Mouse (Mus musculus) neural tube, embryonic 11.5 days (tissue): Measurements from ENCODE around the gene Dclk3. TPM values are rescaled to one million over a fixed set of nuclear protein-coding genes. Genes with fewer than 3 reads are reported as not detected.

ENCODE experiments used
- ATAC-seq: fragments of 200-750 bp; cut with Nextera tagmentation; 2 replicates; pipeline ENCODE4 v1.8.0; 2017; ENCODE audit warnings: moderate number of reproducible peaks, mild to moderate bottlenecking, moderate TSS enrichment, moderate library complexity; ENCODE audit not compliant: insufficient read depth, low FRiP score, low TSS enrichment
- DNase-seq: peaks from one replicate; pipeline ENCODE4 v3.0.0-alpha.2; 2015; ENCODE audit warnings: low spot score
- H3K27ac ChIP-seq: fragments of 300-500 bp; sonication (generic); 2 replicates; pipeline ENCODE4 v1.5.1; 2014; ENCODE audit warnings: low read depth, mild to moderate bottlenecking, low read length
- H3K27me3 ChIP-seq: fragments of 300-500 bp; sonication (generic); 2 replicates; pipeline ENCODE4 v1.6.1; 2014; ENCODE audit warnings: mild to moderate bottlenecking, low read length, mixed read lengths; ENCODE audit not compliant: control insufficient read depth, insufficient read depth
- H3K36me3 ChIP-seq: fragments of 300-500 bp; sonication (generic); 2 replicates; pipeline ENCODE4 v1.6.1; 2014; ENCODE audit warnings: mild to moderate bottlenecking, low read length, moderate library complexity, mixed read lengths; ENCODE audit not compliant: control insufficient read depth, insufficient read depth
- H3K4me1 ChIP-seq: fragments of 300-500 bp; sonication (generic); 2 replicates; pipeline ENCODE4 v1.6.1; 2014; ENCODE audit warnings: low read length, mixed read lengths; ENCODE audit not compliant: control insufficient read depth, insufficient read depth
- H3K4me2 ChIP-seq: fragments of 300-500 bp; sonication (generic); 2 replicates; pipeline ENCODE4 v1.6.1; 2014; ENCODE audit warnings: low read depth, mild to moderate bottlenecking, moderate library complexity
- H3K4me3 ChIP-seq: fragments of 300-500 bp; sonication (generic); 2 replicates; pipeline ENCODE4 v1.5.1; 2014; ENCODE audit warnings: low read depth, low read length
- H3K9ac ChIP-seq: fragments of 300-500 bp; sonication (generic); 2 replicates; pipeline ENCODE4 v1.6.1; 2014; ENCODE audit warnings: mild to moderate bottlenecking, low read length
- H3K9me3 ChIP-seq: fragments of 300-500 bp; sonication (generic); 2 replicates; pipeline ENCODE4 v1.6.1; 2016; ENCODE audit warnings: low read length; ENCODE audit not compliant: control insufficient read depth
- WGBS: fragments of 180-500 bp; shearing (Covaris S2); extraction: QIAGEN DNeasy Blood & Tissue Kit; methylation state at CpG from one replicate; pipeline ENCODE4 v1.1.7; 2014; 5-methylcytosine and 5-hydroxymethylcytosine counted together
- polyA plus RNA-seq: library from polyadenylated mRNA; unstranded; fragments of >200 nt; fragmentation: Nextera tagmentation; extraction: Ambion mirVana; gene quantifications from 2 replicates; pipeline ENCODE4 v1.2.1, GENCODE M21; 2014

Gene Dclk3
- polyA plus RNA-seq, 1 experiment from 2014 or later: 3.0 TPM

GRCm38 (mm10) chr9:111514586-111515473 is 75.9 kb downstream of the Dclk3 start:
- H3K27ac ChIP-seq: no peak overlapping the region
- DNase-seq: no peak
- H3K4me2 ChIP-seq: no peak overlapping the region
- 79% methylated on average over 15 of the region's 15 CpGs for WGBS
- no peaks in the 10 kb centered on the region for H3K9me3 ChIP-seq
- H3K36me3 ChIP-seq: no peaks in the 10 kb centered on the region
- no peak for ATAC-seq
- no peaks in the 10 kb centered on the region for H3K4me1 ChIP-seq
- no peak overlapping the region for H3K9ac ChIP-seq
- H3K4me3 ChIP-seq: no peak overlapping the region
- no peaks in the 10 kb centered on the region for H3K27me3 ChIP-seq

GRCm38 (mm10) chr9:111515536-111515935 is 76.7 kb downstream of the Dclk3 start:
- no peak overlapping the region for H3K4me3 ChIP-seq
- H3K27me3 ChIP-seq: no peaks in the 10 kb centered on the region
- no peaks in the 10 kb centered on the region for H3K36me3 ChIP-seq
- H3K4me2 ChIP-seq: no peak overlapping the region
- WGBS: 90% methylated on average over 3 of the region's 3 CpGs
- H3K27ac ChIP-seq: no peak overlapping the region
- H3K9me3 ChIP-seq: no peaks in the 10 kb centered on the region
- DNase-seq (no peak), ATAC-seq (no peak; the same call in 1 of the 2 replicates)
- H3K9ac ChIP-seq: no peak overlapping the region
- no peaks in the 10 kb centered on the region for H3K4me1 ChIP-seq

GRCm38 (mm10) chr9:111522226-111522625 is 83.3 kb downstream of the Dclk3 start:
- Histone ChIP-seq H3K4me1 (no peaks in the 10 kb centered on the region), H3K9ac (no peak overlapping the region), H3K4me2 (no peak overlapping the region), H3K27ac (no peak overlapping the region), H3K4me3 (no peak overlapping the region), H3K9me3 (no peaks in the 10 kb centered on the region), H3K36me3 (no peaks in the 10 kb centered on the region), H3K27me3 (no peaks in the 10 kb centered on the region)
- DNase-seq (no peak), ATAC-seq (no peak)
- WGBS: 92% methylated on average over 7 of the region's 7 CpGs

- DNase-seq (no peak), ATAC-seq (no peak)
- Histone ChIP-seq H3K4me1 (no peaks in the 10 kb centered on the region), H3K27me3 (no peaks in the 10 kb centered on the region), H3K4me3 (no peak overlapping the region), H3K4me2 (no peak overlapping the region), H3K9me3 (no peaks in the 10 kb centered on the region), H3K27ac (no peak overlapping the region), H3K9ac (no peak overlapping the region), H3K36me3 (no peaks in the 10 kb centered on the region)
- 91% methylated on average over 11 of the region's 11 CpGs for WGBS
Observed at GRCm38 (mm10) chr9:111523111-111523510, 84.2 kb downstream of the Dclk3 start.

- ATAC-seq (no peak), DNase-seq (no peak)
- Histone ChIP-seq H3K36me3 (no peaks in the 10 kb centered on the region), H3K27ac (no peak overlapping the region), H3K9me3 (no peaks in the 10 kb centered on the region), H3K4me1 (no peaks in the 10 kb centered on the region), H3K4me3 (no peak overlapping the region), H3K9ac (no peak overlapping the region), H3K27me3 (no peaks in the 10 kb centered on the region), H3K4me2 (no peak overlapping the region)
- WGBS: 95% methylated on average over 3 of the region's 3 CpGs
Observed at GRCm38 (mm10) chr9:111523871-111524270, 85.0 kb downstream of the Dclk3 start.

GRCm38 (mm10) chr9:111534744-111535423 is 96.0 kb downstream of the Dclk3 start:
- ATAC-seq: 0 out of 2 replicates have a peak, but pooled peaks have one; percentile 35
- H3K27ac ChIP-seq: no peak overlapping the region
- no peaks in the 10 kb centered on the region for H3K36me3 ChIP-seq
- H3K9me3 ChIP-seq: no peaks in the 10 kb centered on the region
- H3K9ac ChIP-seq: no peak overlapping the region
- no peaks in the 10 kb centered on the region for H3K4me1 ChIP-seq
- 46% methylated on average over 7 of the region's 7 CpGs for WGBS
- DNase-seq: no peak
- H3K4me2 ChIP-seq: no peak overlapping the region
- H3K4me3 ChIP-seq: no peak overlapping the region
- H3K27me3 ChIP-seq: no peaks in the 10 kb centered on the region

- DNase-seq: no peak
- no peaks in the 10 kb centered on the region for H3K27me3 ChIP-seq
- H3K4me3 ChIP-seq: no peak overlapping the region
- no peaks in the 10 kb centered on the region for H3K9me3 ChIP-seq
- H3K4me2 ChIP-seq: no peak overlapping the region
- ATAC-seq: no peak
- no peaks in the 10 kb centered on the region for H3K36me3 ChIP-seq
- no peak overlapping the region for H3K27ac ChIP-seq
- WGBS: 68% methylated on average over 8 of the region's 8 CpGs
- no peaks in the 10 kb centered on the region for H3K4me1 ChIP-seq
- no peak overlapping the region for H3K9ac ChIP-seq
Observed at GRCm38 (mm10) chr9:111535445-111536064, 96.7 kb downstream of the Dclk3 start.
